Mouse (Mus musculus) 3T3-L1 (cell line): ENCODE measurements around the gene Gm17026.
"Not testable (repeated sequence)": the region's sequence is repeated elsewhere in the genome, so short reads cannot be mapped to it uniquely, and the experiment has no call there.

ENCODE experiments used
- DNase-seq: peaks from one replicate; pipeline ENCODE4 v3.0.0-alpha.2; 2015; ENCODE audit warnings: low read depth, low spot score

The Gm17026 gene

GRCm38 (mm10) chr14:42259948-42260347 is at the start of gene Gm17026:
Gm17026 (minus strand) TSS chr14:42260048.
- not testable (repeated sequence) for DNase-seq

GRCm38 (mm10) chr14:42297258-42297657 is 37.4 kb upstream of the Gm17026 start, which contains the start of gene Gm9611:
Gm9611 (minus strand) TSS chr14:42297358.
- DNase-seq = not testable (repeated sequence)

GRCm38 (mm10) chr14:42216766-42217537 is 42.9 kb downstream of the Gm17026 start:
- DNase-seq = peak; percentile 0
